ENCODE assay signal across 20 mouse cellular contexts in the genomic region with DNA sequence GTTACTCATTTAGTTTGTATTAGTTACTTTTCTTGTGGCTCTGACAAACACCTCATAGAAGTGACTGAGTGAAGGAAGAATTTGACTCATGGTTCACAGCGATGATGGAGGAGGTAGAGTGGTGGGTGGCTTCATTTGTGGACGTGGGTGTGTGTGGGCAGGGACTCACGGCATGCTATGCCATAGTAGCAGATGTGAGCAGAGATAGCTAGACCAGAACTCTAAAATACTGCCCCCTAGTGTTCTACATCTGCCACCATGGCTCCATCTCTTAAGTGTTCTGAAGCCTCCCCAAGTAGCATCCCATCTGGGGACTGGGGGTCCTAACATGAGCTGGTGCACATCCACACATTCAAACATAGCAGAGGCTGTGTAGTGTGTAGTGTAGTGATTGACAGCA. TPM values are rescaled to one million over a fixed set of nuclear protein-coding genes. Genes with fewer than 3 reads are reported as not detected.
A peak's percentile ranks its signal among the peaks of the same experiment; 100 is the strongest.
DNase-seq lines count a peak whose midpoint lies in the region; ATAC-seq and TF ChIP-seq lines count a peak whose summit lies in the region.
"Had no signal": no experiment of that assay in that cellular context is flagged by ENCODE, and none has a peak within 500 bp of the region (broad histone marks: within the 10 kb centered on the region; RNA-seq: fewer than 3 reads in every experiment).

No protein-coding gene starts in this region.

- no peaks in the 10 kb centered on the region for H3K4me1 ChIP-seq in liver, embryonic 11.5 days (replicated peaks; ENCODE audit: control insufficient read depth, insufficient read depth, low read length)
- peaks cover 3 to 21% of the 10 kb centered on the region in 2 experiments; a peak in 3 of 4 replicates for H3K4me1 ChIP-seq in CH12.LX (ENCODE audit: control insufficient read depth in 1 of 2, insufficient read depth in 2 of 2)
- H3K4me1 ChIP-seq: forebrain, embryonic 15.5 days; heart, embryonic 12.5 days; limb, embryonic 13.5 days; midbrain, embryonic 15.5 days had no signal

- TF ChIP-seq RAD21 in CH12.LX (IDR thresholded peaks at IDR 0.05; ENCODE audit: low read depth, low read length) = peak; percentile 21

- no peak for TF ChIP-seq EP300 in CH12.LX (IDR thresholded peaks at IDR 0.05; ENCODE audit: low read length)

- TF ChIP-seq POLR2A in CH12.LX (IDR thresholded peaks at IDR 0.05; ENCODE audit: low read depth, low read length) = no peak

- H3K27ac ChIP-seq in liver, embryonic 11.5 days (ENCODE audit: low read depth, low read length) = no peak overlapping the region
- H3K27ac ChIP-seq in CH12.LX (ENCODE audit: insufficient read depth, low read depth) = no peak overlapping the region
- H3K27ac ChIP-seq: forebrain, embryonic 15.5 days; limb, embryonic 13.5 days; midbrain, embryonic 15.5 days had no signal

- DNase-seq in liver, embryonic 11.5 days (ENCODE audit: low spot score) = no peak
- DNase-seq in liver (no peak), CH12.LX (ENCODE audit: extremely low read depth) (peak; percentile 44)
- no peak for DNase-seq in gastrocnemius, postnatal 25 days
- DNase-seq in heart, postnatal 14 days = no peak
- no peak for DNase-seq in cerebellum, postnatal 25 days
- DNase-seq: adrenal gland, postnatal 10 days; cerebellum, adult 11 months; heart, postnatal 36 days; kidney, postnatal 14 days; layer of hippocampus, adult 9-11 months; lung, embryonic 14.5 days; right cerebral cortex, adult 18-20 months; thymus, adult 2 months had no signal

- no peaks in the 10 kb centered on the region for H3K27me3 ChIP-seq in liver, embryonic 11.5 days (replicated peaks; ENCODE audit: control insufficient read depth, insufficient read depth, low read length)
- H3K27me3 ChIP-seq in CH12.LX (replicated peaks) = no peaks in the 10 kb centered on the region
- H3K27me3 ChIP-seq: forebrain, embryonic 15.5 days; heart, embryonic 12.5 days; limb, embryonic 13.5 days; midbrain, embryonic 15.5 days had no signal

- peak; percentile 46 to 70 for TF ChIP-seq CTCF in CH12.LX (conservative IDR thresholded peaks at IDR 0.05 in 1 of 2, IDR thresholded peaks at IDR 0.05 in 1 of 2; ENCODE audit: low read depth in 2 of 2, low read length in 2 of 2)

- H3K4me3 ChIP-seq in liver, embryonic 11.5 days (ENCODE audit: low read depth, low read length) = no peak overlapping the region
- no peak overlapping the region for H3K4me3 ChIP-seq in CH12.LX (replicated peaks in 1 of 3; ENCODE audit: low read depth in 2 of 3, low read length in 2 of 3, poor library complexity in 1 of 3)
- H3K4me3 ChIP-seq: erythroblast, embryonic 14.5 days; forebrain, embryonic 15.5 days; heart, embryonic 12.5 days; limb, embryonic 13.5 days; midbrain, embryonic 15.5 days had no signal

- no peaks in the 10 kb centered on the region for H3K36me3 ChIP-seq in liver, embryonic 11.5 days (ENCODE audit: control insufficient read depth, insufficient read depth, low read length)
- H3K36me3 ChIP-seq in CH12.LX (replicated peaks in 1 of 2; ENCODE audit: control insufficient read depth in 1 of 2, insufficient read depth in 1 of 2, low read length in 1 of 2) = no peaks in the 10 kb centered on the region
- H3K36me3 ChIP-seq: forebrain, embryonic 15.5 days; heart, embryonic 12.5 days; limb, embryonic 13.5 days; midbrain, embryonic 15.5 days had no signal

- ATAC-seq in liver, embryonic 11.5 days (replicated peaks; ENCODE audit: low FRiP score) = peak; percentile 41; the same call in 1 of the 2 replicates
- peak; percentile 29 for ATAC-seq in activated CD4-positive, CD25-positive, alpha-beta regulatory T cell, adult 4 months
- ATAC-seq: forebrain, embryonic 15.5 days; midbrain, embryonic 15.5 days had no signal

- H3K4me2 ChIP-seq in liver, embryonic 11.5 days = no peak overlapping the region
- no peak overlapping the region for H3K4me2 ChIP-seq in CH12.LX (ENCODE audit: insufficient read depth, low read depth, poor library complexity, severe bottlenecking)
- H3K4me2 ChIP-seq: forebrain, embryonic 15.5 days; heart, embryonic 12.5 days; limb, embryonic 13.5 days; lung, embryonic 14.5 days; midbrain, embryonic 15.5 days had no signal

- intact Hi-C loops in heart, postnatal 14 days (cut with DNase I) = no loop called here

- no peaks in the 10 kb centered on the region for H3K9me3 ChIP-seq in liver, embryonic 11.5 days (ENCODE audit: control insufficient read depth, low read length)
- no peaks in the 10 kb centered on the region for H3K9me3 ChIP-seq in CH12.LX (replicated peaks; ENCODE audit: low read length)
- H3K9me3 ChIP-seq: forebrain, embryonic 15.5 days; limb, embryonic 13.5 days; midbrain, embryonic 15.5 days had no signal

- no peak overlapping the region for H3K9ac ChIP-seq in liver, embryonic 11.5 days (ENCODE audit: low read depth, low read length)
- H3K9ac ChIP-seq in CH12.LX (ENCODE audit: insufficient read depth, low read depth) = no peak overlapping the region
- H3K9ac ChIP-seq: forebrain, embryonic 15.5 days; heart, embryonic 12.5 days; limb, embryonic 13.5 days; lung, embryonic 14.5 days; midbrain, embryonic 15.5 days had no signal

- in situ Hi-C loops in CH12.LX (cut with MboI; ENCODE audit: low pct_ligation_motif_present, low pct_unique_long_range_greater_than_20kb, low sequenced_read_pairs) = loop anchor here (10.0 kb wide), 1 partner anchor 129 kb away; the partner anchor contains the start of gene Ddx24

- dilution Hi-C loops in CH12.LX (cut with MboI; ENCODE audit: extremely low pct_ligation_motif_present, extremely low pct_unique_long_range_greater_than_20kb, low sequenced_read_pairs) = no loop called here

- 60% methylated on average over 3 of the region's 3 CpGs for WGBS in liver, embryonic 11.5 days

- no peaks in the 10 kb centered on the region for H3K79me2 ChIP-seq in CH12.LX (replicated peaks; ENCODE audit: control insufficient read depth, extremely low read depth, insufficient read depth, poor library complexity, severe bottlenecking)

TF ChIP-seq in CH12.LX, 34 proteins besides CTCF, POLR2A, EP300 and RAD21:
- TF ChIP-seq UBTF (IDR thresholded peaks at IDR 0.05; ENCODE audit: low read depth, low read length) (no peak), SMC3 (IDR thresholded peaks at IDR 0.05; ENCODE audit: low read depth, low read length) (peak; percentile 47)

RNA-seq across cellular contexts. Expression of gene Ppp4r4, which starts 21.4 kb away (rescaled TPM):
- polyA plus RNA-seq in liver, embryonic 11.5 days (2014; fragmentation: Nextera tagmentation; extraction: Ambion mirVana) = 3.2 and 3.3 TPM in 2 replicates
- 0.34 and 0.38 TPM in 2 replicates for total RNA-seq in CH12.LX (2012; rRNA removed)
- 0.54 and 0.68 TPM in 2 replicates for total RNA-seq in CH12.LX (2014; rRNA removed)
- polyA plus RNA-seq in CH12.LX (2012; ENCODE audit: insufficient read length, low read depth) = 0.42 and 1.7 TPM in 2 replicates
- under 1 TPM in 1 of 2 experiments, not detected in 1; 0.17 TPM for polyA plus RNA-seq in activated CD4-positive, CD25-positive, alpha-beta regulatory T cell, adult 4 months (2017; shearing (Covaris generic))
- total RNA-seq in gastrocnemius, postnatal 25 days (2021) = under 1 TPM; 0.29 to 0.33 TPM
- total RNA-seq in heart, postnatal 14 days (2021) = under 1 TPM; 0.50 to 0.98 TPM
- polyA plus RNA-seq: erythroblast, embryonic 14.5 days had no signal
